Mouse (Mus musculus) cerebellum, adult 18-20 months (tissue): ENCODE data around the gene 1700037H04Rik.

Experiments used
- DNase-seq, 2 experiments: peaks; one replicate each; pipeline ENCODE4 v3.0.0; 2021

1700037H04Rik gene

GRCm38 (mm10) chr2:131159938-131160581, at the start of gene 1700037H04Rik:
TSS of gene 1700037H04Rik (minus strand) at chr2:131160081.
- peak; percentile 96 to 99 for DNase-seq

GRCm38 (mm10) chr2:131209125-131209795, 49.4 kb upstream of the 1700037H04Rik start:
- DNase-seq, result peak; percentile 18 to 19

- DNase-seq, result no peak
Observed at GRCm38 (mm10) chr2:131208356-131208755, 48.5 kb upstream of the 1700037H04Rik start.

GRCm38 (mm10) chr2:131206778-131207177, 46.9 kb upstream of the 1700037H04Rik start, which contains the start of gene Ap5s1:
TSS of gene Ap5s1 (plus strand) at chr2:131207078.
- no peak for DNase-seq

- DNase-seq, result no peak
Observed at GRCm38 (mm10) chr2:131205521-131206182, 45.8 kb upstream of the 1700037H04Rik start.

- peak; percentile 21 to 29 for DNase-seq
Observed at GRCm38 (mm10) chr2:131204410-131204981, 44.6 kb upstream of the 1700037H04Rik start.

- DNase-seq, result no peak
Observed at GRCm38 (mm10) chr2:131203816-131204409, 44.0 kb upstream of the 1700037H04Rik start.

- DNase-seq, result peak; percentile 47 to 54
Observed at GRCm38 (mm10) chr2:131201262-131201661, 41.4 kb upstream of the 1700037H04Rik start.

- DNase-seq, result no peak
Observed at GRCm38 (mm10) chr2:131200710-131201109, 40.8 kb upstream of the 1700037H04Rik start.

GRCm38 (mm10) chr2:131196606-131197316, 36.9 kb upstream of the 1700037H04Rik start:
- DNase-seq, result no peak

- DNase-seq, result no peak
Observed at GRCm38 (mm10) chr2:131191005-131191390, 31.1 kb upstream of the 1700037H04Rik start.

GRCm38 (mm10) chr2:131190344-131191004, 30.6 kb upstream of the 1700037H04Rik start:
- no peak for DNase-seq

- no peak for DNase-seq
Observed at GRCm38 (mm10) chr2:131189521-131190309, 29.8 kb upstream of the 1700037H04Rik start.

GRCm38 (mm10) chr2:131188311-131188710, 28.4 kb upstream of the 1700037H04Rik start:
- no peak for DNase-seq

GRCm38 (mm10) chr2:131187602-131187922, 27.7 kb upstream of the 1700037H04Rik start:
- DNase-seq, result no peak

- peak; percentile 82 to 87 for DNase-seq
Observed at GRCm38 (mm10) chr2:131186771-131187601, 27.1 kb upstream of the 1700037H04Rik start, which contains the start of the genes Cdc25b and Spef1. TSS of gene Cdc25b (plus strand) at chr2:131186949. TSS of gene Spef1 (minus strand) at chr2:131187282.

- no peak for DNase-seq
Observed at GRCm38 (mm10) chr2:131186343-131186742, 26.5 kb upstream of the 1700037H04Rik start.

- DNase-seq, result peak; percentile 83 to 95
Observed at GRCm38 (mm10) chr2:131179990-131180587, 20.2 kb upstream of the 1700037H04Rik start, which contains the start of gene Cenpb. TSS of gene Cenpb (minus strand) at chr2:131180067.

- peak; percentile 64 to 71 for DNase-seq
Observed at GRCm38 (mm10) chr2:131179246-131179886, 19.5 kb upstream of the 1700037H04Rik start.
